Mouse (Mus musculus): ENCODE measurements at regions not wholly inside any gene's neighbourhood (a gene's known extent, or its start where the extent isn't known, plus 50 kb on each side); places are given as distances from the start of the nearest gene placed in this dataset.

- DNase-seq: no peak
Observed at GRCm38 (mm10) chr3:123754011-123754610, 63.5 kb upstream of the Ndst3 start.

- DNase-seq: no peak
Observed at GRCm38 (mm10) chr3:123754927-123755326, 64.3 kb upstream of the Ndst3 start.

GRCm38 (mm10) chr3:123765911-123766556, 75.4 kb upstream of the Ndst3 start:
- DNase-seq: no peak

GRCm38 (mm10) chr3:123766557-123766913, 75.9 kb upstream of the Ndst3 start:
- no peak for DNase-seq

- DNase-seq: peak; percentile 14
Observed at GRCm38 (mm10) chr3:123780507-123780906, 89.9 kb upstream of the Ndst3 start.

GRCm38 (mm10) chr3:123781581-123781980, 90.9 kb upstream of the Ndst3 start:
- DNase-seq: no peak

GRCm38 (mm10) chr3:123784127-123784526, 93.5 kb upstream of the Ndst3 start:
- no peak for DNase-seq

GRCm38 (mm10) chr3:123794011-123794410, 103.4 kb upstream of the Ndst3 start:
- no peak for DNase-seq

- no peak for DNase-seq
Observed at GRCm38 (mm10) chr3:123805338-123805737, 114.7 kb upstream of the Ndst3 start.

- no peak for DNase-seq
Observed at GRCm38 (mm10) chr3:123806050-123806449, 115.4 kb upstream of the Ndst3 start.

- DNase-seq: no peak
Observed at GRCm38 (mm10) chr3:123806546-123806945, 115.9 kb upstream of the Ndst3 start.

- no peak for DNase-seq
Observed at GRCm38 (mm10) chr3:123810018-123810942, 119.6 kb upstream of the Ndst3 start.

GRCm38 (mm10) chr3:123810943-123811499, 120.4 kb upstream of the Ndst3 start:
- no peak for DNase-seq

GRCm38 (mm10) chr3:123828790-123829189, 138.1 kb upstream of the Ndst3 start:
- DNase-seq: peak; percentile 55

GRCm38 (mm10) chr3:123838385-123839170, 147.9 kb upstream of the Ndst3 start:
- peak; percentile 66 for DNase-seq

- DNase-seq: no peak
Observed at GRCm38 (mm10) chr3:123846554-123846953, 155.9 kb upstream of the Ndst3 start.

GRCm38 (mm10) chr3:123848663-123849062, 158.0 kb upstream of the Ndst3 start:
- no peak for DNase-seq

- DNase-seq: no peak
Observed at GRCm38 (mm10) chr3:123852889-123853288, 162.2 kb upstream of the Ndst3 start.

GRCm38 (mm10) chr3:123873709-123874108, 183.1 kb upstream of the Ndst3 start:
- DNase-seq: no peak

GRCm38 (mm10) chr3:123893691-123894090, 203.0 kb upstream of the Ndst3 start:
- DNase-seq: peak; percentile 10

GRCm38 (mm10) chr3:123905928-123906721, 215.5 kb upstream of the Ndst3 start:
- DNase-seq: peak; percentile 13

- no peak for DNase-seq
Observed at GRCm38 (mm10) chr3:123918140-123918539, 227.5 kb upstream of the Ndst3 start.
